Mouse (Mus musculus) gastrocnemius, postnatal 25 days (tissue): ENCODE data around the gene Flt3. TPM values are rescaled to one million over a fixed set of nuclear protein-coding genes. Genes with fewer than 3 reads are reported as not detected.

Source experiments
- DNase-seq: peaks from one replicate; pipeline ENCODE4 v3.0.0; 2022
- total RNA-seq, 2 experiments: library from RNA; stranded (reverse); gene quantifications; 1 replicate in 1 of 2; 2 replicates in 1 of 2; pipeline ENCODE4 v1.2.3; 2021

The Flt3 gene
- total RNA-seq, 2 experiments from 2014 or later: not detected

DNA sequence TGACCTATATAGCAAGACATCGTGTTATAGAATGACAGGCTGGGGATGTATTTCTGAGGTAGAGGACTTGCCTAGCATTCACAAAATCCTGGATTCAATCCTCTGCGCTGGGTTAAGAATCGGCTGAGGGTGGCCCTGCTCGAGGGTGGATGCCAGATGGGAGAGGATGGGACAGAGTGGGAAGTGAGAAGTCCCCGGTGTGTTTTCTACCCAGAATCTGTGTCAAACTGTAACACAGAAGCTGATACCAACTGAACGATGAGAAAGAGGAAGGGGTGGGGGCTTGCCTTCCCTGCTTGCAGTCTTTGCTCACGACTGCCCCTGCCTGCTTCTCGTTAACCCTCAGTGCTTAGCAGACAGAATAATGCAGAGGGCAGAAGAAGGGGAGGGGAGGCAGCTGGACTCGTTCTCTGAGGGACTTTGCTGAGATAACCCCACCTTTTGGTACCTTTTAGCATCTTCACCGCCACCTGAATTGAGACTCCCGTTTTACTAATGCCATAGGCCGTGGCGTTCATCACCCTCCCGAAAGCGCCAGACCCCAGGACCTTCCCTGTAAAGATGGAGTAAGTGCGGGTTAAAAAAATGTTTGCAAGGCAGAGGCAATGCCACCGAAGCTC is 46.0 kb downstream of the Flt3 start:
- no peak for DNase-seq

DNA sequence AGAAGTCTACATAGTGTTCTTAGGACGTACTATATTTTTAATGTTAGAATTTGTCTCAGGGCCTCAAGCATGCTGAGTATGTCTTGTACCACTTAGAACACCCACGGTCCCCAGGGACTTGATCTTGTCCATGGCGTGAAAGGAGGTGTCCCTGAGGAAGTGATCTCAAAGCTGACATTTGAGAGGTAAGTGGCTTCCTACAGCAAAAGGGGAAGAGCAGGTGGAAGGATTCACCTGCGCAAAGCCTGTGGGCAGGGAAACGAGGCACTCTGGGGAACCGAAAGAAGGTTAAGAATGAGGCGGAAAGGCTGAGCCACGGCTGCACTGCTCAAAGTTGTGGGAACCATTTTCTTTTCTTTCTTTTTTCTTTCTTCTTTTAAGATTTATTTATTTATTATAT is 48.4 kb downstream of the Flt3 start:
- no peak for DNase-seq

DNA sequence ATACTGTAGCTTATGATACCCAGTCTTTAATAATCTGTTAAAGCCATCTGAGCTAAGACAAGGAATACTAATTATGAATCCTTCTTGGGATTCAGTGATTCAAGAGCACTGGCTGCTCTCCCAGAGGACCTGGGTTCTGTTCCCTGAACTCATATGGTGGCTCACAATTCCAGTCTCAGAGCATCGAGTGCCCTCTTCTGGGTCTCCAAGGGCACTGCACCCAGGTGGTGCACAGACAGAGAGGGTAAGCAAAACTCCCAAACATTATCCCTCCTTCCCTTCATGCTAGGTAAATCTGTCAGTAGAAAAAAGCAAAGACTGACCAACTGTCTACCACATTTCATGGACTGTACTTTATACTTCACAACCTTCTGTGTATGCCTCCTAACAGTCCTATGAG is 54.3 kb downstream of the Flt3 start:
- no peak for DNase-seq

DNA sequence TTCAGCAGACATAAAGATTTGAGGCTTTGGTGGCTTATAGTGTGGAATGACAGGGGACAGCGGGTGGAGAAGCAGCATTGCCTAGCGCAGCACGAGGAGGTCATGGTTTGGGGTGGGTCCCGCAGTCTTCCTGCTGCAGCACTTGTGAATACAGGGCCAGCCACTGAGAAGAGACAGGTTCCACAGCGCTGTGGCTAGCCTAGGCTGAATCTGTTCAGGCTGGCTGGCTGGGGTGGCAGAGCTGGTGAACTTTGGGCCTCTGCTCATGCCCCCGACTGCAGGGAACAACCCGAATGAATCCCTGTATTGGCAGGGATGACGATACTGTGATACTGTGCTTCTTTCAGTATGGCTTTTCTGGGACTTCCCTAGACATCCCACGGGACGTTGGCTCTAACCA is 56.4 kb downstream of the Flt3 start:
- DNase-seq: no peak

DNA sequence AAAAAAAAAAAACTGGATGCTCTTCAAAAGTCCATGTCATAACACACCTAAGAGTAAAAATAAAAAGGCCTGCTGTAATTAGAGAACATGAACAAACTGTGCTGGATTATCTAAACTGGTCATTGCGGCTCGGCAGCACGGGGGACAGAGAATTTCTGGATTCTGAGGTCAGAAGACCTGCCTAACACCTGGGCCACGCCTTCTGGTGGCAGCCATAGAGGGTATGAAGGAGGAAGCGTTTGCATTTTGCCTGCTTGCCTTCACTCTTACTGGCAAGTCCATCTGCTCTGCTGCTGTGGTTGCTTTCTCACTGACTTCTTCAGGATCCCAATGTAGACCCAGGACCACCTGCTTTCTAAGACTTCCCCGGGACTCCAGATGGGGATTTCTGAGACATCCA is 57.4 kb downstream of the Flt3 start:
- no peak for DNase-seq

DNA sequence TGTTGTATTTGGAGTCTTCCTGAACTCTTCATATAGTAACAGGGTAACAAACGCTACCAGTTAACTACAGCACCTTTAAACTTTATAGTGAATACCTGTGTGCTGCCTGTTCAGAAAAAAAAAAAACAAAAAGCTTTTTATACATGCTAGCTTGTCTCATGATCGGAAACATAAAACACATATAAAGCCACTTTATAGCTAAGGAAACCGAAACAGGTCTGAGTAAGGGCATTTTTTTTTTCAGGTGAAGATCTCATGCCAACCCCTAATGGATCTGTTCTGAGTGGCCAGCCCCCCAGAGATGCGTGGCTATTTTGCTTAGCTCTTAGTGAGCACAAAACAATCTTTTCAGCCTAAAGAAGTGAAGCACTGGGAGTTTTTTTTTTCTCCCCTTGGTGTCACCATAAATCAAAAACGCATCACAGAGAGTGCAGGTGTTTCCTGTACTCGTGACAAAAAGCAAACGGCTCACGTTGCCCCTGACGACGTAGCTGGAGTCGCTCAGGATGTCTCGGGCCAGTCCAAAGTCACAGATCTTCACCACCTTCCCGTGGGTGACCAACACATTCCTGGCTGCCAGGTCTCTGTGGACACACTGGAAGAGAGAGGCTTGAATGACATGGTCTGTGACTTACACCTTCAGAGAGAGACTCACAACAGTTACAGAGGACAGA is 59.4 kb downstream of the Flt3 start:
- no peak for DNase-seq

DNA sequence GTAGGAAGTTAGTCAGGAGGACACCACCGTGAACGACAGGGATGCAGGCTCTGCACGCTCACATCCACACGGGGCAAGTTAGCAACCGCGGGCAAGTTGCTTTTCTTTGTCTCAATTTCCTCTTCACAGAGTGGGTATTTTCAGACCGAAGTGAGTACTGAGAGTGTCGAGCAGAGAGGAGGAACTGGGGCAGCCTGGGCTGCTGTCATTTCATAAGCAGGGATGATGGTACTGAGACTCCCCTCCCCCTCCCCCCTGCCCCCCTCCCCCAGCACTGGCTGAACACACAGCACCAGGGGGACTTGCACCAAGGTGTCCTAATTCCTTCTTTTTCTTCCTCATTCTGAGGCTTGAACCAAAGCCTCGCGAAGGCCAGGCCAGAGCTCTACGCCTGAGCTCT is 60.7 kb downstream of the Flt3 start:
- no peak for DNase-seq

DNA sequence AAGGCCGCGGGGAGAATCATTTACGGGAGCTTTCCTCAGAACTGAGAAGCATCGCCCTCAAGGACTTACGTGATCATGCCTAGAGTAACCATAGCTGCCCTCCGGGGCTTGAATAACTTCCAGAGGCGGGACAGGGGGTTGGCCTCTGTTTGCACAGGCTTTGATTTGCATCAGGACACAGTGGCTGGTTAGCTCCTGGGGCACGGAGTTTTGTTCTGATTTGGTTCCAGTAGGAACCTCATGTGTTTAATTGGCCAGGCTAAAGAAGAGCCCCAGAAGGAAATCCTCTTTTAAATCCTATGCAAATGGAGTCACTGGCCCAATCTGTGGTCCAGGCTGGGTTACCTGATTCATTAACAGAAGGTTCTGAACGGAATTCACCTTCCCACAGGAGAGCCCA is 61.3 kb downstream of the Flt3 start:
- DNase-seq: no peak

DNA sequence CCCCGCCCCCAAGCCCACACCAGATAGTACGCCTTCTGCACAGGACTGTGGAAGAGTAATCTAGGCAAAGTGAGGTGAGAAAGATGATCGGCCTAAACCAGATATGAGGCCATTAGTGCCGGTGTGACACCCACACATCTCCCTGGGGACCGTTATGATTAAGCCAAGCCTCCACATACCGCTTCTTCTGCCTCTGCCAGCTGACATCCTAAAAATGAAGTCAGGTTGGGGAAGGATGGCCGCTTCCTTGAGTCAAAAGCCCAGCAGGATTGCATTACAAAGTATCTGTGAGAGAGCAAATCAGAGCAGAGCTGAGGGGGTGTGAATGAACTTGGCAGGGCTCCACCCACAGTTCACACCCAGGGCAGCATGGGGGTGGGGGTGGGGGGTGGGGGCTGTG is 67.6 kb downstream of the Flt3 start:
- DNase-seq: no peak

DNA sequence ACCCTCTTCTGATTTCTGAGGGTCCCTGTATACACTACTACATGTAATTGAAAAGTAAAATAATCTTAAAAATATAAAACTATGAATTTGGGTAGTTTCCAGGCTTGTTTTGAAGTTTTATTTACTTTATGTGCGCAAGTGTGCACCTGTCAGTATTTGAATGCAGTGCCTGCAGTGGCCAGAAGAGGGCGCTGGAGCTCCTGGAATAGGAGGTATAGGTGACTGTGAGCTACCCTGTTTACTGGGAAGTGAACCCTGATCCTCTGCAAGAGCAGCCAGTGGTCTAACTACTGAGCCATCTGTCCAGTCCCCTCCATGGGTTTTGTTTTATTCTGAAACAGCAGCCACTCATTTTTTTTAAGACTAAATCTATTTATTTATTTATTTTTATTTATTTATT is 68.7 kb downstream of the Flt3 start:
- DNase-seq: no peak

DNA sequence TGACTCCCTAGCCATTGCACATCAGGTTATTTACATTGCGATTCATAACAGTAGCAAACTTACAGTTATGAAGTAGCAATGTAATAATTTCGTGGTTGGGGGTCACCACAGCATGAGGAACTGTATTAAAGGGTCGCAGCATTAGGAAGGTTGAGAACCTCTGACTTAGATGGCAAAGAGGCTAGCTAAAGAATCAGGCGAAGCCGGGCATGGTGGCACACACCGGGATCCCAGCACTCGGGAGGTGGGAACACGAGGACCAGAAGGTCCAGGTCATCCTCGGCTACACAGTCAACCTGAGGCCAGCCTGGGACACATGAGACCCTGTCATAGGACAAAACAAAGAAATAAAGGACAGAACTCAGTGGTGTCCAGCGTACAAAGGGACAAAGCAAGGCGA is 70.3 kb downstream of the Flt3 start:
- DNase-seq: no peak

DNA sequence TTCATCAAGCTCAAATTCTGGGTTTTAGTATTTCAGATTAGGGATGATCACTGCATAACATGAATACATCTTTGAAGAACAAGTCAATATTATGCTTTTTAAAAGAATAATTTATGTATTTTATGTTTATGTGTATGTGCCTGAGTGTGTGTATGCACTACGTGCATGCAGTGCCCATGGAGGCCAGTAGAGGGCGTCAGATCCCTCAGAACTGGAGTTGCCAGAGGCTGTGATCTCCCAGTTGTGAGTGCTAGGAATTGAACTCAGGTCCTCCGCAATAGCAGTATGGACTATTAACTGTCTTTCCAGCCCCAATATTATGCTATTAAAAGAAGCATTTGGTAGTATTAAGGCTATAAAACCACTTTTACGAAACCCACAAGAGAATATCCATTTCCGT is 72.7 kb downstream of the Flt3 start:
- no peak for DNase-seq

DNA sequence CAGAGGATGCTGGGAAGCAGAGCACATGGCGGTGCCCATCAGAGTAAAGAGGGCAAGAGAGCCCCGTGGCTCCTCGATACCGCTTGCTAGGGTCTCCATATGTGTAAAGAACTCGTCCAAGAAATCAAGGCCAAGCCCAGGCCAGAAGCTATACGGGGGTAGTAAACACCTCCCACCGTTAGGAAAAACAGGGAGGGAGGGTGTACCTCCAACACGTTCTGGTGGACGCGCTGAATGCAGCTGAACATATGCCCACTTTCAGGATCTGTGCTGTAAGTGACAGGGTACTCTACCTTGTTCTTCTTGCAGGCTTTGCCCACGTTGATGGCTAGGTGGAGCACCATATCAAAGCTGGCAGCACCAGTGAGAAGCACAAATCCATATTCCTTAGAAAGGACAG is 74.4 kb downstream of the Flt3 start:
- no peak for DNase-seq

DNA sequence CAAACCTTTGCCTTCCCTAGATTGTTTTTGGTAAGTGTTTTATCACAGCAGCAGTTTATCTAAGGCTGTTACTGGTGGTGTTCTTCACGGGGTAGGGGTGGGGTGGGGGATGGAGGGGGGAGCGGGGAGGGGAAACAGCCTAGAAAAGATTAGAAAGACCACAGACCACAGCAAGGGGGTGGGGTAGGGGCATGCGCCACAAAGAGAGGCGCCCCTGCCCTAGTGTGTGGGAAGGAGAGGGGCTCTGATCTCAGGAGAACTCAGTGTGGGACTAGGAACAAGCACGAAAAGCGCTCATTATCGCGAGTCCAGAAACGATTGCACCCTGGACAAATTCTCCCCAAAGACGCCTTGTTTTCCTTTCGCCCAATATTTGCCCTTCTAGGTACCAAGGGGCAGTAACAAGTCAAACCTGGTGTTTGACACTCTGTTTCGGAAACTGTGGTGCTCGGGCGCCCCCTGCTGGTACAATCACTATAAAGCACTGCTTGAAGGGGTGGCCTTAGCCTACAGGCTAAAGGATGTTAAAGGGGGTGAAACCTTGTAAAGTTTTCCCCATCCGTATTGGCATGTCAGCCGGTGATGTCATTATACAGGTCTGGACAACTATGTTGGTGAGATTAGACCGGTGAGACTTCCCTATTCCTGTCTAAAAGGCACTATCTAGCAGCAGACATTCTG is 76.9 kb downstream of the Flt3 start:
- DNase-seq: no peak

DNA sequence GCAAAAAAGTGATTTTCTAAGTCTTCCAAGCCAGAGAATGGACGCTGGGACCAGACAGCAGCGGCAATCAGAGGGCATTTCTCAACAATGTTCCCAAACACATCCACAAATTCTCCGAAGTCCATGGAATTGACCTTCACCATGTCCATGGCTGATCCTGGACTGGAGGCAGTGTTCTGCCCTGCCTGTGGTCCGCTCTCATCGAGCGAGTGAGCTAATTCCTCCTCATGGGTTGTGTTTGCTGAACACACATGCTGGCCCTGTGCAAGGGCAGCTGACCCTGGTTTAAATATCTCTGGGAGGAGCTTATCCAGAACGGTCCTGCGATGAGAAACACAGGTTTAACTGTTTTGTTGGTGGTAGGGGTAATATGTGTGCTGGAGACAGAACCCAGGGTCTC is 78.1 kb downstream of the Flt3 start, which contains the start of gene Urad:
Urad (minus strand) TSS at position 258 of the 400 bp plus-strand sequence.
- DNase-seq: no peak

DNA sequence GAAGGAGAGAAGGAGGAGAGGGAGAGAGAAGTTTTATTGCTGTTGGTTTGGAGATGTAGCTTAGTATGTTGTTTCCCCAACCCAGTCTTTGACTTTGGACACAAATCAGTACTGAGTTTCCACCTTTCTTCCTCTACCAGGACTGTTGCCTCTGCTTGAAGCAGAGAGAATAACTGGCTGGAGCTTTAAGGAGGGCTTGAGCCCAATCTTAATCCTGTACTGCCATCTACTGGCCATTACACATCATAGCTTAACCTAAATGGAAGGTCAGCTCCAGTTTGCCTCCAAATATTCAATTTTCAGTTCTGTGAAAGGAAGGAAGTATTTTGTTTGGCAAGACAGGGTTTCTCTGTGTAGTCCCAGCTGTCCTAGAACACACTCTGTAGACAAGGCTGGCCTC is 80.6 kb downstream of the Flt3 start:
- DNase-seq: no peak

DNA sequence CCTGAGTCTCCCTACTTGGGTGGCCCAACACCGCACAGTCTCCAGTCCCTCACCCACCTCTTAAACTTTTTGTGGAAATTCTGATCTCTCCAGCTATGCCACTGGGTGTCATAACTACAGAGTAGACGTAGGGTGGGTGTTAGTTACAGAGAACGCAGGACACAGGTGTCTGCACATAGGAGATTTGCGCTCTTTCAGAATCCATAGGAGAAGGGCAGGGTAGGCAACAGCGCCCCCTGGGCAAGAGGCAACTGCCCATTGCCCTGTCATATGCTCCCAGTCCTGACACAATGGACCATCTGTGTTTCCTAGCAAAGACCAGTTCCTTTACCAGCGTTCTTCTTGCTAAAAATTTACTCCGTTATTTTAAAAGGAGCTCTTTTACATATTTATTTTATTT is 82.3 kb downstream of the Flt3 start:
- no peak for DNase-seq

DNA sequence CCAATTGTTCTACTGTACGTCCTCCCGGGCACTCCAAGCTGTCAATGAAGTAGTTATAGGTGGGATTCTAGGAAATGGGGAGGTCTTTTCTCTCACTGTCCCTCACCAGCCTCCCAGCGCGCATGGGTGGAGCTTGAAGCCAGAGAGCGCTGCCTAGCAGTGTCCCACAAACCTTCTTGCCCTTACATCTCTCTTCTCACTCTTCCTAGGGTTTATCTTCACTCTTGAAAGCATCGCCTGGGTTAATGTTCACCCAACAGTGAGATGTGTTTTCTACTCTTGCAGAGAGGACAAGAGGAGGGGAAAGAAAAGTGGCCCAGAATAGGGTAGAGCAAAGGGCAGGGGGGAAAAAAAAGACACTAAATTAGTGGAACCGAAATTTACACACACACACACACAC is 83.0 kb downstream of the Flt3 start:
- DNase-seq: no peak

DNA sequence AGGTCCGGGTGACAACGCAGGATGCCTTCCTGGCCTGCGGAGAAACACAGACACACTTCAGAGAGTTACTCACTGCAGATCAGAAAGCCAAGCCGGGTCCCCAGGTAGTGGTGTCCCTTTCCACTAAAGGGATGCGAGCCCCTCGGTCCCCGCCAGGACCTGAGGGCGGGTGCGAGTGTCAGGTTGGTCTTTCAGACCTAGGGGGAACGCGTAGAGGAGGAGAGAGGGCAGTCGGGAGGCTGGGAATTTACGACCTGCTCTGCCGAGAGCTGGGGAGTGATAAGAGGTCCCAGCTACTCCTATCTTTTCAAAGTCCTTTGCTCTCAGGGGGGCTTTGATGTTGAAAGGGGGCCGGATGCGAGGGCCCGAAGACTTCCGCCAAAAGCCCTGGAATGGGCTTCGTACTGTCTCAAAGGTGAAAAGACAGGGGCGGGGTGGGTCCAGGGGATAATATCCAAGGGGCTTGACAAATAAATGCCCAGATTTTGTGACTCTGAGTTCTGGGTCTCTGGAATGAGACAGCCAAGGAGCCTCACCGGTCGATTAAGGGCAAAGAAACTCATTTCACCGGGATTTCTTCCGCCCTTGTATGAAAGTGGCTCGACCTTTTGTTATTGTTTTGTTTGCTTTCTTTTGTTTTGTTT is 84.7 kb downstream of the Flt3 start:
- no peak for DNase-seq

DNA sequence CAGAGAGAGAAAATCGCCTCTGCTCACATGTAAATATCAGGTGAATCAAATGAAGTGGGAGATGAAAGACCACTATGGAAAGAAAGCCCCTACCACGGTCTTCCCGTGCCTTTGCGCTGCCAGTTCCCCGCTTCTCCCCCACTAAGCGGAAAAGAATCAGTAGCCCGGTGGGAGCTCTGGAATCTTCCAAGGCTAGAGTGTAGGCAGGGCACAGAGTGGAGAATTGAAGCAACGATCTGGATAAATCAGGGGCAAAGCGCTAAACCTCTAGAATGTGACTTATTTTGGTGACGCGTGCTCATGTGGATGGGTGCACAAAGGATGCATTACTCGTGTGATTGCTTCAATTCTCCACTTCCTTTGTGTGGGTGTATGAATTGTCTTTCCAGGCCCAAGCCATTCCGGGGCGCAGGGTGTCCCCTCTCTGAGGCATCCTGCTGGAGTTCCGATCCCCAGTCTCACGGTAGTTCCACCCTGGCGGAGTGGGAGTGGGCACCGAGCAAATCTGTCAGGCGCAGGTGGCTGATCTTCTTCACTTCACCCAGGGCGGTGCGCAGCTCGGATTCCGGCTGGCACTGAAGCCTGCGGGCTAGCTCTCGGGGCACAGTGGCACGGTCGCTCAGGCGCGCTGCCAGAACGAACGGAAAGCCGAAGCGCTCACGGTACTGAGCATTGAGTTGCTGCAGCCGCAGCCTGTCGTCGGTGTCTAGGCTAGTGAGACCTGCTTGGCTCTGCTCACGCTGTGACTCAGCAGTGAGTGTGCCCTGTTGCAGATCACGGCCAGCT is 85.5 kb downstream of the Flt3 start:
- no peak for DNase-seq

DNA sequence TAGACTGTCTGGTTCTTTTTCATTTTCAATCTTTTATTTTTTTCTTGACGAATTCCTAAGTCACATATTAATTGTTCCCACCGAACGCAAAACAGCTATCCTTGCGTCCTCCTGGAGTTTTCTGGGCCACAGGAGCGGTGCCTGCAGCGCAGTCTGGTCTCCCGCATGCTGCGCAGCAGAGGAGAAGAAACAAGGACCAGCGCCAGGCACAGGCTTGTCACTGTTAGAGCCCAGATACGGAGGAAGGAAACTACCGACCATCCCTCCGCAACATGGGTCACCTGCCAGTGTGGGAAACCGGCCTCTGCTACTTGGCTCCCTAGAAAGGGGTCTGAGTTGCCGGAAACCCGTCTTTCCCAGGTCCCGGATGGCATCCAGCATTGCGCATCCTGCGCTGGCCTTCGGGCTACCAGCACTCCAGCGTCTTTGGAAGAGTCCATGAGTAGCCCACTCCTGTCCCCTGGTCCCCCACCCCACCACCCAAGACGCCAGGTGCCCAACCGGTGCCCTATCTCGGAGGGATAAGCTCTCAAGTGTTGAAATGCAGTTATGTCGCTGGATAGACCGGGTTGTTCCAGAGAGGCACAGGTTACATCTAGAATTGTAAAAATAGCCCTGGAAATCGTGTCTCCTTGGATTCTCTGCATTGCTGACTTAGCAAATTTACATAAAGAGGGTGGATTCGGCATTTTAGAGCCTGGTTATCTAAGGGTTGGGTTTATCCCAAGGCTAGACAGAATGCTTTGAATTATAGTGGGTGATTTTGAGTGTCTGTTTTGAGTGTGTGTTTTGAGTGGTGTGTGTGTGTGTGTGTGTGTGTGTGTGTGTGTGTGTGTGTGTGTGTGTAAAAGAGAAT is 87.2 kb downstream of the Flt3 start:
- no peak for DNase-seq

DNA sequence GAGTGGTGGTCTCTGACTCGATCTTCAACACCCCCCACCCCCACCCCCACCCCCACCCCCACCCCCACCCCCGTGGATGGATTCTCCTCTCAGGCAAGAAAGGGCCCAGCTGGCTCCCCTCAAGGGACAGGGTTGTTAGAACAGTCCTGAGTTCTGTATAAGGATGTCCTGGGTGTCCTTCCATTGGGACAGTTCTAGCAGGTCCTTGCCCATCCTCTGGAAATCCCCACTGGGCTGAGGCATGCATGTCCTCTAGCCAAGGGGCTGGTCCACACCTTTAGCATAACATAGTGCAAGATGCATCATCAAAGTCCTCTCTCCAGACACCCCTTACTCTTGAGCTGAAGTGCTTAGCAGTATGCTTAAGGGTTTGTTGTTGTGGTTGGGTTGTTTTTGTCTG is 90.5 kb downstream of the Flt3 start:
- no peak for DNase-seq
